In the genomic region with DNA sequence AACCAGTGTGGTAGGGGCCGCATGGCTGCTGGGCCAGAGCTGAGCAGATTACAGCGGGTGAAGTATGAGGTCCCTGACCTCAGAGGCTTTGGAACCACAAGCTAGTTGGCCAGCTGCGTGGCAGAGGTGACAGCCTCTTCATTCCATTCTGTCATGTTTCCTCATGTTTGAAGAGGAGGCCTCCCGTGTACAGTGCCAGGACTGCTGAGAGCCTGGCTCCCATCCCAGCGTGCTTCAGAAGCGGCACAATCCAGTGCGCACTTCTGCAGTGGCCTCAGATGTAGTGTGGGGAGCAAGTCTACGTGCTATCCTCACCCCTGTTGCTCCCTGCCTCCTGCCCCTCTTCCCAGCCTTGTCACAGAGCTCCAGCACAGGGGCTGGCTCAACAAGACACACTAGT, we compare ENCODE assay signal across 13 mouse cellular contexts. TPM values are rescaled to one million over a fixed set of nuclear protein-coding genes. Genes with fewer than 3 reads are reported as not detected.
DNase-seq lines count a peak whose midpoint lies in the region; ATAC-seq lines count a peak whose summit lies in the region.
"Had no signal": no experiment of that assay in that cellular context is flagged by ENCODE, and none has a peak within 500 bp of the region (broad histone marks: within the 10 kb centered on the region; RNA-seq: fewer than 3 reads in every experiment).

No protein-coding gene starts in this region.

- H3K27ac ChIP-seq in hindbrain, embryonic 10.5 days: 0 out of 2 replicates have a peak overlapping the region, but pooled peaks have one; percentile 29
- H3K27ac ChIP-seq in hindbrain, embryonic 13.5 days: no peak overlapping the region
- peak overlapping the region; percentile 89 for H3K27ac ChIP-seq in heart, embryonic 16.5 days (ENCODE audit: low read length)
- H3K27ac ChIP-seq: embryonic facial prominence, embryonic 13.5 days; layer of hippocampus, adult 2 months; liver, embryonic 13.5 days; neural tube, embryonic 12.5 days had no signal

- ATAC-seq in hindbrain, embryonic 13.5 days (ENCODE audit: low FRiP score): no peak
- peak; percentile 97 for ATAC-seq in heart, embryonic 16.5 days (replicated peaks; ENCODE audit: extremely low read depth, insufficient read depth, low FRiP score)

- no peaks in the 10 kb centered on the region for H3K36me3 ChIP-seq in hindbrain, embryonic 10.5 days
- no peaks in the 10 kb centered on the region for H3K36me3 ChIP-seq in hindbrain, embryonic 13.5 days
- no peaks in the 10 kb centered on the region for H3K36me3 ChIP-seq in heart, embryonic 16.5 days (ENCODE audit: control insufficient read depth, insufficient read depth)
- H3K36me3 ChIP-seq: embryonic facial prominence, embryonic 13.5 days; G1E; liver, embryonic 13.5 days; neural tube, embryonic 12.5 days had no signal

- H3K9ac ChIP-seq in hindbrain, embryonic 13.5 days: no peak overlapping the region
- no peak overlapping the region for H3K9ac ChIP-seq in heart, embryonic 16.5 days (ENCODE audit: low read length)
- H3K9ac ChIP-seq: embryonic facial prominence, embryonic 13.5 days; liver, embryonic 13.5 days; neural tube, embryonic 12.5 days had no signal

- peaks cover 36% of the 10 kb centered on the region for H3K4me1 ChIP-seq in hindbrain, embryonic 10.5 days (replicated peaks)
- H3K4me1 ChIP-seq in hindbrain, embryonic 13.5 days (replicated peaks): peaks cover 9% of the 10 kb centered on the region
- H3K4me1 ChIP-seq in heart, embryonic 16.5 days (ENCODE audit: control insufficient read depth, insufficient read depth, low read length): peaks cover 46% of the 10 kb centered on the region
- H3K4me1 ChIP-seq: liver, embryonic 13.5 days had no signal

- H3K27me3 ChIP-seq in hindbrain, embryonic 10.5 days (ENCODE audit: insufficient read depth, poor library complexity, severe bottlenecking): no peaks in the 10 kb centered on the region; the same call in 1 of the 2 replicates
- 0 out of 2 replicates have a peak, but pooled peaks cover 4% of the 10 kb centered on the region for H3K27me3 ChIP-seq in hindbrain, embryonic 13.5 days
- H3K27me3 ChIP-seq in heart, embryonic 16.5 days (ENCODE audit: control insufficient read depth, insufficient read depth, low read length): no peaks in the 10 kb centered on the region
- H3K27me3 ChIP-seq: embryonic facial prominence, embryonic 13.5 days; liver, embryonic 13.5 days; neural tube, embryonic 12.5 days had no signal

- H3K4me3 ChIP-seq in hindbrain, embryonic 10.5 days: no peak overlapping the region
- no peak overlapping the region for H3K4me3 ChIP-seq in hindbrain, embryonic 13.5 days
- no peak overlapping the region for H3K4me3 ChIP-seq in heart, embryonic 16.5 days (ENCODE audit: low read length)
- H3K4me3 ChIP-seq: embryonic facial prominence, embryonic 13.5 days; layer of hippocampus, adult 2 months; liver, embryonic 13.5 days; neural tube, embryonic 12.5 days had no signal

- no peak for DNase-seq in hindbrain, embryonic 10.5 days (ENCODE audit: low spot score)
- peak; percentile 19 for DNase-seq in right cerebral cortex, adult 18-20 months
- no peak for DNase-seq in right cerebral cortex, postnatal 25 days
- peak; percentile 44 for DNase-seq in lung, postnatal 36 days
- no peak for DNase-seq in layer of hippocampus, adult 11-12 months (ENCODE audit: low spot score)
- DNase-seq in layer of hippocampus, postnatal 25 days (ENCODE audit: extremely low spot score in 1 of 2, low spot score in 1 of 2): no peak
- DNase-seq: liver, embryonic 13.5 days had no signal

- 81% methylated on average over 8 of the region's 8 CpGs for WGBS in hindbrain, embryonic 10.5 days
- 74% methylated on average over 8 of the region's 8 CpGs for WGBS in hindbrain, embryonic 13.5 days
- WGBS in heart, embryonic 16.5 days: 23% methylated on average over 8 of the region's 8 CpGs

- no peaks in the 10 kb centered on the region for H3K9me3 ChIP-seq in hindbrain, embryonic 10.5 days
- H3K9me3 ChIP-seq in hindbrain, embryonic 13.5 days: no peaks in the 10 kb centered on the region
- no peaks in the 10 kb centered on the region for H3K9me3 ChIP-seq in heart, embryonic 16.5 days (replicated peaks; ENCODE audit: control insufficient read depth, low read length)
- H3K9me3 ChIP-seq: embryonic facial prominence, embryonic 13.5 days; liver, embryonic 13.5 days; neural tube, embryonic 12.5 days had no signal

- no peak overlapping the region for H3K4me2 ChIP-seq in hindbrain, embryonic 13.5 days
- peak overlapping the region; percentile 13; the same call in 1 of the 2 replicates for H3K4me2 ChIP-seq in heart, embryonic 16.5 days (ENCODE audit: low read depth, low read length)
- H3K4me2 ChIP-seq: embryonic facial prominence, embryonic 13.5 days; liver, embryonic 13.5 days; neural tube, embryonic 12.5 days had no signal

RNA-seq across cellular contexts. Expression of gene Lrrc18, which starts 34.7 kb away (rescaled TPM):
- polyA plus RNA-seq in hindbrain, embryonic 10.5 days (2016; fragmentation: Nextera tagmentation; extraction: Ambion mirVana): 0.40 and 0.65 TPM in 2 replicates
- 0.09 and 0.52 TPM in 2 replicates for polyA plus RNA-seq in hindbrain, embryonic 13.5 days (2015; fragmentation: Nextera tagmentation; extraction: Ambion mirVana)
- 0.26 and 0.28 TPM in 2 replicates for polyA plus RNA-seq in heart, embryonic 16.5 days (2015; fragmentation: Nextera tagmentation; extraction: Ambion mirVana)
- total RNA-seq in layer of hippocampus, postnatal 25 days (2021): under 1 TPM; 0.23 to 0.59 TPM
- polyA plus RNA-seq: G1E had no signal

Comparison
In these comparisons a context has a peak if more than half of its experiments do, and no peak if none do; other contexts are left out.
1. DNase-seq: peak in right cerebral cortex, adult 18-20 months (single experiment) and lung, postnatal 36 days (single experiment); none in hindbrain, embryonic 10.5 days (single experiment), right cerebral cortex, postnatal 25 days (single experiment), layer of hippocampus, adult 11-12 months (single experiment) and layer of hippocampus, postnatal 25 days (0 of 2).